Mouse (Mus musculus) limb, embryonic 13.5 days (tissue): ENCODE measurements around the gene Chsy1. TPM values are rescaled to one million over a fixed set of nuclear protein-coding genes. Genes with fewer than 3 reads are reported as not detected.

Experiments
- ATAC-seq: fragments of 200-750 bp; cut with Nextera tagmentation; 2 replicates; pipeline ENCODE4 v1.8.0; 2017; ENCODE audit warnings: low read depth, moderate number of reproducible peaks, moderate TSS enrichment; ENCODE audit not compliant: low FRiP score
- H3K27ac ChIP-seq: fragments of 300-500 bp; sonication (generic); 2 replicates; pipeline ENCODE4 v1.5.1; 2015; ENCODE audit warnings: inconsistent platforms, mild to moderate bottlenecking, moderate library complexity
- H3K27me3 ChIP-seq: fragments of 300-500 bp; sonication (generic); 2 replicates; pipeline ENCODE4 v1.6.1; 2015; ENCODE audit warnings: mild to moderate bottlenecking, inconsistent platforms
- H3K36me3 ChIP-seq: fragments of 300-500 bp; sonication (generic); 2 replicates; pipeline ENCODE4 v1.6.1; 2015; ENCODE audit warnings: inconsistent platforms, mild to moderate bottlenecking, moderate library complexity
- H3K4me1 ChIP-seq: fragments of 300-500 bp; sonication (generic); 2 replicates; pipeline ENCODE4 v1.6.1; 2015; ENCODE audit warnings: inconsistent platforms
- H3K4me2 ChIP-seq: fragments of 300-500 bp; sonication (generic); replicated peaks from 2 replicates; pipeline ENCODE4 v1.6.1; 2015; ENCODE audit warnings: inconsistent platforms, mild to moderate bottlenecking, moderate library complexity
- H3K4me3 ChIP-seq: fragments of 300-500 bp; sonication (generic); 2 replicates; pipeline ENCODE4 v1.5.1; 2015; ENCODE audit warnings: moderate library complexity, mild to moderate bottlenecking, inconsistent platforms
- H3K9ac ChIP-seq: fragments of 300-500 bp; sonication (generic); 2 replicates; pipeline ENCODE4 v1.6.1; 2015; ENCODE audit warnings: mild to moderate bottlenecking, inconsistent platforms
- H3K9me3 ChIP-seq: fragments of 300-500 bp; sonication (generic); 2 replicates; pipeline ENCODE4 v1.6.1; 2016; ENCODE audit warnings: inconsistent platforms
- WGBS: fragments of 180-500 bp; shearing (Covaris S2); methylation state at CpG from one replicate; pipeline ENCODE4 v1.1.7; 2015; 5-methylcytosine and 5-hydroxymethylcytosine counted together
- polyA plus RNA-seq: library from polyadenylated mRNA; unstranded; fragments of >200 nt; fragmentation: Nextera tagmentation; extraction: Ambion mirVana; gene quantifications from 2 replicates; pipeline ENCODE4 v1.2.1, GENCODE M21; 2015

The Chsy1 gene
- polyA plus RNA-seq, 1 experiment from 2014 or later = 24.9 TPM

GRCm38 (mm10) chr7:66222621-66223091, 113.3 kb downstream of the Chsy1 start:
- Histone ChIP-seq H3K27ac (peak overlapping the region; percentile 72), H3K27me3 (no peaks in the 10 kb centered on the region), H3K4me2 (peak overlapping the region; percentile 12), H3K36me3 (no peaks in the 10 kb centered on the region), H3K4me3 (no peak overlapping the region), H3K4me1 (peaks cover 37% of the 10 kb centered on the region), H3K9me3 (no peaks in the 10 kb centered on the region), H3K9ac (no peak overlapping the region)
- peak; percentile 45 for ATAC-seq
- 8% methylated on average over 8 of the region's 8 CpGs for WGBS

Other genes starting within 250 kb of the Chsy1 start
- 7.4 and 8.0 TPM in 2 replicates for gene Pcsk6, start 247.8 kb upstream of the Chsy1 start, polyA plus RNA-seq
- gene Gm45213, start 65.9 kb upstream of the Chsy1 start, polyA plus RNA-seq = not detected in 2 replicates
- gene Snrpa1, start 50.5 kb upstream of the Chsy1 start, polyA plus RNA-seq = 186 and 192 TPM in 2 replicates
- gene Selenos, start 29.9 kb upstream of the Chsy1 start, polyA plus RNA-seq = 121 and 128 TPM in 2 replicates